Mouse (Mus musculus) heart, adult 18-20 months (tissue): ENCODE data around the gene Cops7a. TPM values are rescaled to one million over a fixed set of nuclear protein-coding genes. Genes with fewer than 3 reads are reported as not detected.
A peak's percentile ranks its signal among the peaks of the same experiment; 100 is the strongest.

Experiments used
- DNase-seq, 2 experiments: peaks; one replicate each; pipeline ENCODE4 v3.0.0; 2021 to 2022; ENCODE audit warnings: mixed read lengths in 1 of 2
- total RNA-seq, 2 experiments: library from RNA; stranded (reverse); gene quantifications; 2 replicates each; pipeline ENCODE4 v1.2.3; 2021

Cops7a gene
- total RNA-seq, 2 experiments from 2014 or later, result 94.3 to 102 TPM

DNA sequence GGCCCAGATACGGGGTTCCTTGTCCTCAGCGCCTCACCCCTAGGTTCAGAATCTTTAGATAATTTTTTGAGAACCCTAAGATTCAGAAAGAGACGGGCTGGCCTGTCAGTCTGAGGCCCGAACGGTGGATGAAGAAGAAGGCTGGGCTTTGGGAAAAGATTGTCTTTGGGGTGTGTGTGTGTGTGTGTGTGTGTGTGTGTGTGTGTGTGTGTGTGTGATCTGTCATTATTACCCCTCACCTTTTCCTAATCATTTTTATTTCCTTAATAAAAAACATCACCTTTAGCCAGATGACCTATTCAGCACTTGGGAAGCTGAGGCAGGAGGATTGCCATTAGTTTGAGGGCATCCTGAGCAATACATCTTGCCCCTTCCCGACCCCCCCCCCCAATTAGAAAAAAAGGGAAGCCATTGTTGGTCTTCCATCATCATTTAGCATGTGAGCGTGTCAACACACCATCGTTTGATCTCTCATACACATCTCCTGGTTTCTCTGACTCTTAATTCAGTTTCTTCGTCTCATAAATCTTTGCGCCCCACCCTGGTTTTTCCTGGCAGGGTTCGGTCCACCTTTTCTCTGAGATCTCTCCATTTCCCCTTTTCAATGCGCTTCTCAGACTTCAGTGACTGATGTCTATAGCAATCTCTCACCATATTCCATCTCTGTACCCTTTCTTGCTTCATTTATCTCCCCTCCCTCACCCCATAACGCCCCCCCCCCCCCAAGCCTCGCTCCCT is 46.3 kb downstream of the Cops7a start:
- DNase-seq, result peak in 1 of 2 experiments; percentile 47

DNA sequence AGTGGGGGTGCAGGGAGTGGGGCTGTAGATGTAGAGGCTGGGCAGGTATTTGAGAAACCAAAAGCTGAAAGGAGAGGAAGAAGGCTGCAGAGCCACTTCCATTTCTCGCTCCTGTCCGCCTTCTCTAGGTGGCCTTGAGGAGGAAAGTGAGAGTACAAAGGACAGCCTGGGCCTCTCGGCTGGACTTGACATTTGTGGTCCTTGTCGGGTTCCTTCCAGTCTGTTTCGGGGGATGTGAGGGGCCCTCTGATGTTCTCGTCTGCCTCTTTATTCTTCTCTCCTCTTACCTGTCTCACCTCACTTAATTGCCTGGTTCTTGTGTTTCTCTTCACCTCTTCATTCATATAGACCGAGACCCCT is 47.0 kb downstream of the Cops7a start:
- DNase-seq, result no peak

DNA sequence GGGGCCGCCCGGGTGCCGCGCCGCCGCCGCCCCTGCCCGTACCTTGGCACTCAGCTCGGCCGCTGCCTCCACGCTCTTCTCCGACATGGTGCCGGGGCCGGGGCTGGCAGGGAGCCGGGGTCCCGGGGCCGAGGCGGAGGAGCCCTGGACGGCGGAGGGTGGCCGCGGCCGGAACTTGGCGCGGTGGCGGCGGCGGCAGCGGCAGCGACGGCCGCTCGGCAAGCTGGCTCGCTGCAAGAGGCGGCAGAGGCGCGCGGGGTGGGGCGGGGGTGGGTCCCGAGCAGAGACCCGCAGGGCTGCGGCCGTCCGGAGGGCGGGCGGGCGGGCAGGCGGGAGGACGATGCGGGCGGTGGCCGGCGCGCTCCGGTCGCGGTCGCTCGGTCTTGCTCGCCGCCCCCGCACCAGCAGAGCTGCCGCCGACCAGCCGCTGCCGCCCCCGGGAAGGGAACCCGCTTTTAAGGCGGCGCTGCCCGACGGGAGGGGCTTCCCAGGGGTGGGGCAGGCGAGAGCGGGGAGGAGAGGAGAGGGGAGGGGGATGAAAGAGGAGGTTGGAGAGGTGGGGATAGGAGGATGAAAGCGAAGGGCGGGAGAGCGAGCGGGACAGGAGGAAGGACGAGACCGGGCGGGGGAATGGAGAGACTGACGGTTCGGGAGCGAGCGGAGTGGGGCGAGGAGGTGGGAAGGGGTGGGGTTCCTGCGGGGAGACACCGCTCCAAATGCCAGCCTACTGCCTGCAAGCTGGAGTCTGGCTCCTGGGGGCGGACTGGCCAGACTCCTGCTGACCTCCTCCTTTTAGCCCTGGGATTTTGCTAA is 47.6 kb downstream of the Cops7a start:
- DNase-seq, result peak; percentile 92 to 96

DNA sequence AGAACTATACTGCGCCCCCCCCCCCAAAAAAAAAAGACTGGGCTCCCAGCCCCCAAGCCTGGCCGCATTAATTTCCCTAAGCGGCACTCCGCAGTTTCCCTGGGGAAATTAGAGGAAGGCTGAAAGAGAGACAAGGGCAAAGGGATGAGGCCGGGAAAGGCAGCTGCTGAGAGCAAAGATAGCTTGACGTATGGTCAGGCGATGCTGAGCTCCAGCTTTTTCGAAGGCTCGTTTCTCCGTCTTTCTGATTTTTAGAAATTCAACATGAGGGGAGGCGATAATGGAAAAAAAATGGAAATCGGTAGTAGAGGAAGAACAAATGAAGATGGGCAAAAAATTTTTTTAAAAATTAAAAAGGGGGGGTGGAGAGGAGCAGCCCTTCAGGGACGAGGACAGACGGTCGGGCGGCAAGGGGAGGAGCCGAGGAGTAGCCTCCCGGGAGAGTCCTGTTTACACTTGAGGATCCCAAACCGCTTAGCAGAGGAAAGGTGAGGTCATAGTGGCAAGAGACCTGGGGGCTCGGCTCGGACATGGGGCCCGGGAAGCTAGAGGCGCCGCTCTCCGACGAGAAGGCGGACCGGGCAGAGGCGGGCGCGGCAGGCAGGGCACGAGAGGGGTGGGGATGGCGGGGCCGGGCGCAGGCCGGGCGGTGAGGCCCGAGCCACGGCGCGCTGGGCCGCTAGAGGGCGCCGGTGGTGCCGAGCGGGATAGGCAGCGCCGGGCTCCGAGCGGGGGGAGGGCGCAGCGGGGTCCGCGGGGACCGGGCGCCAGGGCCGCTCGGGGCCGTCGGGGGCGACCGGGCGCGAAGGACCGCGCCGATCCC is 48.4 kb downstream of the Cops7a start:
- peak; percentile 93 for DNase-seq

DNA sequence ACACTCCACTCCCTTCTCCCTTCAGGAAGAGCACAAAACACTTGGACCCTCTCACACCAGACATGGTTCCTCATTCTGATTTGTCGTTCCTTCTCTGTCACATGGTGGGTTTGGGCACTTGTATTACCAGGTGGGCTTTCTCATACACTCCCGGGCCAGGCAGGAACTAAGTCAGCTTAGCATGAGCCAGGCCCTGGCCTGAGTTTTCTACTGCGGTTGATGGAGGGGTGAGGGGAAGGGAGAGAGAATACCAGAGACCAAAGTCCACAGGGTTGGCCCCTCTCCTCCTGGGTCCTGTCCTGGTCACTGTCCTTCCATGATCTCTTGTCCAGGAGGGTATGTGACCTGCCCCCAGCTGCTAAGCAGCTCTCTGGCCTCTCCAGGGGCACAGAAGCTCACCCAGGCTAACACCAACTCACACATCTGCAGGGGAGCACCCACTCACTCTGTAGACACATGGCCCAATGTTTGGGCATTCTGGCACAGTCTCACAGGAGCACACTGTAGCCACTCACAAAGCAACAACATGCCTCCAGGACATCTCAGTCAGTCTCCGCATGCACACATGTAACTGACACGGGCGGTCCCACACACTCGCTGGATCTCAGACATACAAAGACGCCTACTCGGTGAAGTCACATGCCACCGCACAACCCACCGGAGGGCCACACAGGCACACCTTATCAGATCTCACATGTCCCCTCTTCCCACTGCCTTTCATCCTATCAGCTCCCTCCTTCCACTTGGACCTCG is 49.2 kb downstream of the Cops7a start:
- peak in 1 of 2 experiments; percentile 52 for DNase-seq

DNA sequence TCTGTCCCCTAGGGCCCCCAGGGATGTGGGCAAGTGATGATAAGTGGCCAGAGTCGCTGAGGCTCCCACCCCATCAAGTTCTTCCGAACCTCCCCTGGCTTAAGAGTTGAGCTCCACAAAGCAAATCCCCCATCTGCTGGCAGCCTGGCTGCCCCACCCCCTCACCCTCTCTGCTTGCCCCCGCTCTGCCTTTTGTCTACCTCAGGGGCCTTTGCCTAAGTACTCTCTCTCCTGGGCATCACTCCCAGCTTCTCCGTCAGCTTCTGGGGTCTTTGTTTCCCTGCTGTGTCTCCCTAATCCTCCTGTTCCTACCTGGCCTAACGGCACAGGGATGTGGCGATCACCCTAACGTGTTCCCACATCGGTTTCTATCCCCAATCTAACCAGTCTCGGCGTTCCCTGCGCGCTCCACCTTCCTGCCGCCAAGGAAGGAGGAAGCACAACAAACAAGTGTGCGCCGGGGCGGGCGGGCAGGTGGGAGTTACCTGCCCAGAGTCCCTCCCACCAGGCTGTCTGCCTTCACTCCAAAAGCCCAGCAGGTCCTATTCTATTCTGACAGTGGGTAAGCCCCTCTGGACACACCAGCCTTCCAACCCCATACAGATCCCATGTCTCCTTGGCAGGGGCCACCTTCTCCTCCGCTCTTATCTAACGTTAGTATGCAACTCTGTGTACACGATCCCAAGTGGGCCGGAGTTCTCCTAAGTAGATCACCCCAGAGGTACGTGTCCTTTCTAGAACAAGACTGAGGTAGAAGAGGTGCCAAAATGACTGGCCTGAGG is 50.0 kb downstream of the Cops7a start:
- peak in 1 of 2 experiments; percentile 39 for DNase-seq

DNA sequence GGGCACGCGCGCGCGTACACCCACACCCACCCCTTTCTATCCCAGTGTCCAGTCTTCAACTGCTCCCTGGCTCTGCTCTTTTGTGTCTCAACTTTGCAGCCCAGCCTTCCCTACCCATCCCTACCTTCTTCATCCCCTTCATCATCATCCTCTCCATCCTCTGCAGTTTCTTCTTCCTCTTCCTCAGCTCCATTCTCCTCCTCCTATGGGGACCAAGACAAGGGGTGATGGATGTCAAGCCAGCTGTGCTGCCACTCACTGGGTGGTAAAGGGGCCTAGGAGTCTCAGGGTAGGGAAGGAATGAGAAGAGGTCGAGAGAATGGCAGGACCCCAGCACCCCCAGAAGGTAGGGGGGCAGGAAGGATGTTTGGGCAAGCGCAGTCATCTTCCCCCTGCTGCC is 50.8 kb downstream of the Cops7a start:
- no peak for DNase-seq

DNA sequence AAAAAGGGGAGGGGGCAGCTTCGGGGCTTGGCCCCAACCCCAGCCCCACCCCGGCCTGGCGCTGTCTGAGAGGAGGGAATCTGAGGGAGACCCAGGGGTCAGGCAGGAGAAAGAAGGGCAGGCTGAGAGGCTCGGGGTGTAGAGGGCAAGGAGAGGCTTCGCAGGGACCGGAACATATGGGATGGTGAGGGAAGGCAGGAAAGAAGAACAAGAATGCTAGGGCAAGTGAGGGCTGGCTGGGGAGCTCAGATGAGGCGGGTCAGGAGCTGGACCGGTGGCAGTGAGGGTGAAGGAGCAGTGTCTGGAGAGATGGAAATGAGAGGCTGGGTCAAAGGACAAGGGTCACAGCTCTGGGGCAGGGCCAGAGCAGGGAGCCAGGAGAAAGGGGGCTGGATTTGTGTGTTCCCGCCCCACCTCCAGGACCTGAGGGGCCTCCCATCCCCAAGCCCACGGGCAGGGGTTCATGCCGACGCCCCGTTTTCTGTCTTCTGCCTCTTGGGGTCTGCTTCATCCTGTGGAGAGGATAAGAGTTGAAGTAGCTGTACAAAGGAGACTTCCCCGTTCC is 51.5 kb downstream of the Cops7a start:
- no peak for DNase-seq

DNA sequence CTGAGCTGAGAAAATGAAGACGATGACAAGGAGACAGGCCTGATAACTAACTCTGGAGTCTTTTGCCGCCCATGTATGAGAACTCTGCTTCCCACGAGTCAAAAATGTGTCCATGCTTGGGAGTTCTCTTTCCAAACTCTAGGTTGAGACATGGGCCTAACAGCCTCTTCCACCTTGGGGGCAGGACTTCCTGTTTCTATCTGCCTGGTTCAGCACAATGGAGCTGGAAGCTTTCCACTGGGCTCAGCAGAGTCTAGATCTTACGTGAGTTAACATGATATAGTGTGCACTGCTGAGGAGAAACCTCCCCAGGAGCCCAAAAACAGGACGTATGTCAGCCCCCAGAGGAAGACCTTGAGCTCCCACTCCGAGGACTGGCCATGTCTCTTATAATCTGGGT is 52.1 kb downstream of the Cops7a start:
- no peak for DNase-seq

DNA sequence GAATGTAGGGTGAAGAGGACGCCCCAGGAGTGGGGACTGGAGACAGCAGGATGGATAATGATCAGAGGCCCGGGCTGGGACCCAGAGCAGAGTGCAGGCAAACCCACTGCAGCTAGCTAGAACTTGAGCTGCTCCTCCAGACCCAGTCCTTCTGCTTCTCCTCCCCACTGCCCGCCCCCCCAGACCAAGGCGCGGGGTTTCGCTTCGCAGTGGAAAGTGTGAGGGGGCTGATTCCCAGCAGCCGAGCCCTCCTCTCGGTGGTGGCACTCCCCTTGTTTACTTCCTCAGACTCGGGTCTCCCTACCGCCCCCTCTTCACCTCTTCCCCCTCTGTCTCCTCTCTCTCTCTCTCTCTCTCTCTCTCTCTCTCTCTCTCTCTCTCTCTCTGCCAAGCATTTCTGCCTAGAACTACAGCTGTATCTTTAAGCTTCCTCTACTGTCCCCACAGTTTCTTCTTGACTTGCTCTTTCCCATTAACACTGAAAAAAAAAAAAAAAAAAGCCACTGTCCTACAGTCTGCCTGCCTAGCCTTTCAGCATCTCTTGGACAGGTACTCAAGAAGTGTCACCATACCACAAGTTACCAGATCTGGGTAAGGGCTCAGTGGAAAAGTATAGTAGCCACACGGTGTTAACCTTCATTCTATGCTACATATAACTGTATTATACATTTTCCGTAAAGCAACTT is 53.7 kb downstream of the Cops7a start, which contains the start of gene Lag3:
Lag3 (minus strand) TSS at position 173 of the 686 bp plus-strand sequence.
- no peak for DNase-seq

DNA sequence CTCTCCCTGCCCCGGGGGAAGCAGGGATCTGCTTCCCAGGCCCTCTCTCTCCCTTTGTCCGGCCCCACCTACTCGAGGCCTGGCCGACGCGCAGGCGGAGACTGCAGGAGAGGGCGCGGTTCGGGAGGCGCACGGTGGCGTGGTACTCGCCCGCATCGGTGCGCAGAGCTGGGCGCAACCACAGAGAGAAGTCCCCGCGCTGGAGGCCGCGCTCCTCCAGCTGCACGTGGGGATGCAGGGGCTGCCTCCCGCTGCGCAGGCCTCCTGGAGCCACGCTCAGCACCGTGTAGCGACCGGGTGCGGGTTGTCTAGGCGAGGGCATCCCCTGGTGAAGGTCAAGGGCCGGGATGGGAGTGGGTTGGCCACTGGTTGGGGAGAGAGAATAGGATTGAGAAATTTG is 55.3 kb downstream of the Cops7a start:
- DNase-seq, result no peak

Other genes with a start within 250 kb of the Cops7a start
- gene Ptpn6, start 226.8 kb downstream of the Cops7a start, total RNA-seq, result 10 to 100 TPM in 1 of 2 experiments, 1 to 10 TPM in 1; 3.0 to 12.9 TPM
- gene Grcc10, start 224.2 kb downstream of the Cops7a start, total RNA-seq, result 100 to 1,000 TPM; 277 to 290 TPM
- gene Gm45234, start 209.5 kb downstream of the Cops7a start, total RNA-seq, result not detected
- 10 to 100 TPM; 41.1 to 46.9 TPM for gene Atn1, start 209.0 kb downstream of the Cops7a start, total RNA-seq
- gene Eno2, start 195.9 kb downstream of the Cops7a start, total RNA-seq, result 1 to 10 TPM; 2.5 to 2.7 TPM
- under 1 TPM; 0.55 to 0.82 TPM for gene Lrrc23, start 185.8 kb downstream of the Cops7a start, total RNA-seq
- 1 to 10 TPM; 2.7 to 3.0 TPM for gene Spsb2, start 156.9 kb downstream of the Cops7a start, total RNA-seq
- 1,000 to 10,000 TPM in 1 of 2 experiments, 100 to 1,000 TPM in 1; 897 to 1,017 TPM for gene Tpi1, start 151.2 kb downstream of the Cops7a start, total RNA-seq
- 10 to 100 TPM; 74.6 to 78.6 TPM for gene Usp5, start 136.1 kb downstream of the Cops7a start, total RNA-seq
- gene Cdca3, start 136.0 kb downstream of the Cops7a start, total RNA-seq, result under 1 TPM; 0.54 to 0.55 TPM
- gene Gnb3, start 125.3 kb downstream of the Cops7a start, total RNA-seq, result 10 to 100 TPM; 14.1 to 14.6 TPM
- gene P3h3, start 107.8 kb downstream of the Cops7a start, total RNA-seq, result 1 to 10 TPM; 8.2 to 8.3 TPM
- gene Gpr162, start 101.6 kb downstream of the Cops7a start, total RNA-seq, result under 1 TPM; 0.36 to 0.84 TPM
- gene Cd4, start 77.3 kb downstream of the Cops7a start, total RNA-seq, result 1 to 10 TPM in 1 of 2 experiments, under 1 TPM in 1; 0.50 to 3.7 TPM
- under 1 TPM; 0.23 to 0.35 TPM for gene Lag3, start 53.8 kb downstream of the Cops7a start, total RNA-seq
- 100 to 1,000 TPM; 135 to 139 TPM for gene Ptms, start 45.4 kb downstream of the Cops7a start, total RNA-seq
- gene Mlf2, start 34.2 kb downstream of the Cops7a start, total RNA-seq, result 100 to 1,000 TPM; 185 to 191 TPM
- gene Pianp, start 31.2 kb upstream of the Cops7a start, total RNA-seq, result under 1 TPM; 0.62 to 0.80 TPM
- gene Zfp384, start 43.6 kb upstream of the Cops7a start, total RNA-seq, result 10 to 100 TPM; 20.5 to 20.6 TPM
- gene Ing4, start 74.2 kb upstream of the Cops7a start, total RNA-seq, result 10 to 100 TPM; 22.4 to 26.6 TPM
- 1 to 10 TPM in 1 of 2 experiments, under 1 TPM in 1; 0.99 to 2.7 TPM for gene Acrbp, start 84.2 kb upstream of the Cops7a start, total RNA-seq
- gene Lpar5, start 102.4 kb upstream of the Cops7a start, total RNA-seq, result under 1 TPM; 0.25 to 0.62 TPM
- 100 to 1,000 TPM; 105 to 111 TPM for gene Chd4, start 130.4 kb upstream of the Cops7a start, total RNA-seq
- 10 to 100 TPM; 19.2 to 20.1 TPM for gene Nop2, start 166.4 kb upstream of the Cops7a start, total RNA-seq
- 1 to 10 TPM; 5.0 to 5.9 TPM for gene Iffo1, start 179.7 kb upstream of the Cops7a start, total RNA-seq
- 1,000 to 10,000 TPM; 4,422 to 5,568 TPM for gene Gapdh, start 200.9 kb upstream of the Cops7a start, total RNA-seq
- gene Ncapd2, start 226.2 kb upstream of the Cops7a start, total RNA-seq, result 10 to 100 TPM; 12.2 to 15.6 TPM
- 100 to 1,000 TPM; 316 to 366 TPM for gene Mrpl51, start 226.3 kb upstream of the Cops7a start, total RNA-seq